Mouse (Mus musculus) layer of hippocampus, adult 9-11 months (tissue): ENCODE measurements around the gene Ackr4.

Source experiments
- DNase-seq: peaks from one replicate; pipeline ENCODE4 v3.0.0; 2022

Ackr4 gene

DNA sequence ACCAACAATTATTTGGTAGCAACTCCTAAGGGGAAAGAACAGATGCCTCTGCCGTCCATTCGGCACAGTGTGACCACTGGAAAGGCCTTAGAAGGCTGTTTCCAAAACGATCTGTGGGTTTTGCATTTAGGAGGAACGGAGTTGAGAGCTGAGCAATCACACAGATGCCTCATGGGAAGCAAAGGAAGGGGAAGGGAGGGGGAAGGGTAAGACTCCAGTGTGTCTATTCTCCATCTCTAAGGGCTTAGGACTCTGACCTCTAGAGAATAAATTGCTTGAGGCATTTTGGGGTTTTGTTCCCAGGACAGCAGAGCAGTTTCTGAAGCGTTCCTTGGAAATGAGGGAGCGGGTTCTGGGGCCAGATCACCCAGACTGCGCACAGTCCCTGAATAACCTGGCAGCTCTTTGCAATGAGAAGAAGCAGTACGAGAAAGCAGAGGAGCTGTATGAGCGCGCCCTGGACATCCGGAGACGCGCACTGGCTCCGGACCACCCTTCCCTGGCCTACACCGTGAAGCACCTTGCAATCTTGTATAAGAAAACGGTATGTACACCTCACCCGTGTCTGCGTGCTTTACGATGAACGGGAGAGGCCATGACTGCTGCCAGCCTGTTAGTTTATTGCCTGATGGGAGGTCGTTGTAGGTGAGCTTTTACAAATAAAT lies 87.6 kb downstream of the Ackr4 start:
- DNase-seq = no peak

DNA sequence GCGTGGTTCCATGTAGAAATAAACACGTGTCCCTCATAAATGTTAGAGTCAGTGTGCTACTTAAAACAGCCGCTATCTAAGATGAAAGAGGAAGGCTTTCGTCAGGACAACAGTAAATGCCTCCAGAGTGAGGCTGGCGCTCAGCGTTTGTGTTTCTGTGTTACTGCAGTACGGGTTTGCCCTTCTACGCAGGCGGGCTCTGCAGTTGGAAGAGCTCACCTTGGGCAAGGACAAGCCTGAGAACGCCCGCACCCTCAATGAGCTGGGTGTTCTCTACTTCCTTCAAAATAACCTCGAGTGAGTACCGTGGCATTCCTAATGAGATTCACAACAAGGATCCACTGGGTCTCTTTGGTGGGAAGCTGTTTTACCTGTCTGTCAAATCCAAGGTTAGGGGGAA lies 88.5 kb downstream of the Ackr4 start:
- DNase-seq = no peak

DNA sequence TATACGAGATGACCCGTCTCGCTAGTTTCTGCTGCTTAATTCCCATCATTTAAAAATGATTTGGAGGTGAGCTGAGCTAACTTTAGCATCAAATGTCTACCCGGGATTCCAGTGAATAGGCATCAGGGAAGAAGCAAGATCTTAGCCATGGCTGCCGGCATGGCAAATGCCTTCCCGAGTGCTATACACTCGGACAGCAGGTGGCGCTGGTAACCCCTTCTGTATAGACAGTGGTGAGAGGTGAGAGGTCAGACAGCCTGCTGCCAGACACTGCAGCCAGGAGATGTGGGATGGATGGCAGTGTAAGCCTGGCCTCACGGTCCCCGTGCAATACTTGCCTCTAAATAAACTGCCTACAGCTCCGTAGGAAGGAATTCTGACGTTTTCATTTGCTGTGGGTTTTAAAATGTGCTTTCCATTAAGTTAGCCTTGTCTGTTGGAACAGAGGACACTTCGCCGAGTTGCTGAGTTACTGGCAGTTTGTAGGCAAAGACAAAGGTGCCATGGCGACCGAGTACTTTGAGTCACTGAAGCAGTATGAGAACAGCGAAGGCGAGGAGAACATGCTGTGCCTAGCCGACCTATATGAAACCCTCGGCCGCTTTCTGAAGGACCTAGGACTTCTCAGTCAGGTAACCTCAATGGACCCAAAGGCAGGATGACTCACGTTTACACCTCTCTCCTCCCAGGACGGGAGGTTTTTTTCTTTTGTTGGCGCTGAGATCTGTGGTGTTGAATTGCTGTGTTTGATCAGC lies 91.3 kb downstream of the Ackr4 start:
- peak; percentile 56 for DNase-seq

DNA sequence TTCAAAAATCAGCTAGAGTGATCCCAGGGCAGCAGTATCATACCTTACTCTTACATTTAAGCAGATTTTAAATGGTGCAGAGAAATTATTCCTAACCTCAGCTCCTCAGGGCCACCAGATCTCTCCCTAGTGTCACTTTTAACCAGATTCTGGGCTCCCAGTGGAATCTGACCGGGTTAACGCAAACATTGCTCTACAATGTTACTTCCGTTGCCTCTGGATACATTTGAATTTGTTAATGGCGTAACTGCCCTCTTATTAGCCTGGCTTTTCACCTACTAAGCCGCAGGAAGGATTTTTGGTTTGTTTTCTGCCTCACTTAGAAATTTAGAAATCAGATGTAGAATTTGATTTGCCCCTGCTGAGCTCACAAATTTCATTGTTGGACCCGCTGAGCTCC lies 92.0 kb downstream of the Ackr4 start:
- DNase-seq = no peak

DNA sequence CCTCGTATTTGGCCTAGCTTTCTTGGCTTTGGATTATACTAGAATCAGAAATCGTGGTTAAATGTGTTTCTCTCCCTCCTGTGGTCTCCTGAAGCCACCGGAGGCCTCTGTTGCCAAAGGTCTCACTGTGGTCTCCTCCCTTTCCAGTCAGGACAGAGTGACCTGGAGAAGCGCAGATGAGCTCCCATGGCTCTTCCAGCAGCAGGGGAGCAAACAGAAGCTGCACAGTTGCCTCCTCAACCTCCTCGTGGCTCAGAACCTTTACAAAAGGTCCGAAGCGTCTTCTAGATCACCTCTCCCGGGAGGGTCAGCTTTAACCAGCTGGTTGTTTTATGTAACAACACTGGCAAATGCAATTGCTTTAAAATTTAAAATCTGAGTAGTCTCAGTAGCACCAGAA lies 92.5 kb downstream of the Ackr4 start:
- no peak for DNase-seq
